Mouse (Mus musculus) myocyte (in vitro differentiated cells): Measurements from ENCODE around the gene Stk32c. TPM values are rescaled to one million over a fixed set of nuclear protein-coding genes. Genes with fewer than 3 reads are reported as not detected.
A peak's percentile ranks its signal among the peaks of the same experiment; 100 is the strongest.

Experiments used
- H3K27me3 ChIP-seq: one replicate; pipeline ENCODE4 v1.6.1; 2011; ENCODE audit not compliant: control insufficient read depth, insufficient read depth, insufficient read length
- H3K36me3 ChIP-seq: one replicate; pipeline ENCODE4 v1.6.1; 2011; ENCODE audit not compliant: control insufficient read depth, insufficient read depth
- H3K4me2 ChIP-seq: one replicate; pipeline ENCODE4 v1.6.1; 2011; ENCODE audit warnings: low read depth, control low read depth
- H3K4me3 ChIP-seq: one replicate; pipeline ENCODE4 v1.5.1; 2011; ENCODE audit warnings: mild to moderate bottlenecking, control low read depth, moderate library complexity
- H3K79me2 ChIP-seq: one replicate; pipeline ENCODE4 v1.6.1; 2011; ENCODE audit not compliant: control insufficient read depth, insufficient read depth
- H3ac ChIP-seq: one replicate; pipeline ENCODE4 v1.6.1; 2011; ENCODE audit not compliant: control insufficient read depth, insufficient read length
- CEBPB ChIP-seq: IDR thresholded peaks from 2 replicates; pipeline ENCODE4 v1.6.1; 2011; ENCODE audit warnings: mild to moderate bottlenecking, moderate library complexity; ENCODE audit not compliant: poor library complexity, insufficient read depth, severe bottlenecking
- E2F4 ChIP-seq: IDR thresholded peaks from one replicate; pipeline ENCODE4 v1.6.1; 2011; ENCODE audit warnings: mild to moderate bottlenecking, control low read depth, moderate library complexity; ENCODE audit not compliant: insufficient read depth
- MAX ChIP-seq: IDR thresholded peaks from one replicate; pipeline ENCODE4 v1.6.1; 2011; ENCODE audit warnings: low read depth, mild to moderate bottlenecking, control low read depth
- MYOD1 ChIP-seq, 3 experiments: IDR thresholded peaks; one replicate each; pipeline ENCODE4 v1.6.1; 2011; ENCODE audit warnings: control low read depth in 2 of 3, low read depth in 2 of 3, mild to moderate bottlenecking in 2 of 3, moderate library complexity in 1 of 3; ENCODE audit not compliant: insufficient read length in 2 of 3, control insufficient read depth in 1 of 3
- MYOG ChIP-seq, 3 experiments: IDR thresholded peaks; one replicate each; pipeline ENCODE4 v1.6.1; 2011; ENCODE audit warnings: control low read depth in 2 of 3, low read depth in 2 of 3, mild to moderate bottlenecking in 2 of 3; ENCODE audit not compliant: insufficient read length in 2 of 3, control insufficient read depth in 1 of 3, insufficient read depth in 1 of 3
- POLR2A ChIP-seq: IDR thresholded peaks from one replicate; pipeline ENCODE4 v1.6.1; 2011; ENCODE audit warnings: low read depth, mild to moderate bottlenecking, control low read depth, moderate library complexity; ENCODE audit not compliant: insufficient read length
- POLR2AphosphoS2 ChIP-seq: IDR thresholded peaks from one replicate; pipeline ENCODE4 v1.6.1; 2011; ENCODE audit warnings: low read depth, control low read depth; ENCODE audit not compliant: insufficient read length
- REST ChIP-seq: IDR thresholded peaks from one replicate; pipeline ENCODE4 v1.6.1; 2011; ENCODE audit warnings: mild to moderate bottlenecking, control low read depth, moderate library complexity; ENCODE audit not compliant: insufficient read depth, insufficient read length
- SRF ChIP-seq: IDR thresholded peaks from one replicate; pipeline ENCODE4 v1.6.1; 2011; ENCODE audit warnings: low read depth; ENCODE audit not compliant: control insufficient read depth, insufficient read length
- TCF12 ChIP-seq: IDR thresholded peaks from one replicate; pipeline ENCODE4 v1.6.1; 2011; ENCODE audit warnings: mild to moderate bottlenecking, control low read depth; ENCODE audit not compliant: poor library complexity, insufficient read depth, severe bottlenecking
- TCF3 ChIP-seq: IDR thresholded peaks from one replicate; pipeline ENCODE4 v1.6.1; 2011; ENCODE audit warnings: low read depth, control low read depth; ENCODE audit not compliant: insufficient read length
- USF1 ChIP-seq: IDR thresholded peaks from one replicate; pipeline ENCODE4 v1.6.1; 2011; ENCODE audit warnings: low read depth, mild to moderate bottlenecking, control low read depth, moderate library complexity
- polyA plus RNA-seq: library from polyadenylated mRNA; unstranded; fragments of >200 nt; fragmentation: generic; extraction: Trizol; gene quantifications from one replicate; pipeline ENCODE4 v1.2.1, GENCODE M21; 2012; ENCODE audit warnings: missing spikeins

The Stk32c gene
- polyA plus RNA-seq, 1 experiment: 1.0 TPM

DNA sequence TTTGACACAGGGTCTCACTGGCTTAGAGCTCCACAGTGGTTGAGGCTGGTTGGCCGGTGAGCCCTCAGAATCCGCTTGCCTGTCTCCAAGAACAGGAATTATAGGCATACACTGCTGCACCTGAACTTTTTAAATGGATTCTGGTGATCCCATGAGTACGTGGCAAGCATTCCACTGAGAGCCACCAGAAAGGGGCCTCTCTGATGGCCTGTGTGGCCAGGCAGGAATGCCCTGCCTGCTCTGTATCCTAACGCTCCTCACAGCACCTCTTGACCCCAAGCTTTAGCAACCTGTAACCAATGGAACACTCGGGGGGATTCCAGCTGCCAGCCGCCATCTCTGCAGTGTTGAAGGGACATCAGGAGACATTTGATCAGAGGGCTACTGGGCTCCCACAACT, 1.3 kb downstream of the Stk32c start:
- peak overlapping the region; percentile 54 for H3K4me3 ChIP-seq
- H3ac ChIP-seq: no peak overlapping the region
- TF ChIP-seq TCF12: no peak
- TF ChIP-seq E2F4: no peak
- no peak for TF ChIP-seq USF1
- no peak for TF ChIP-seq POLR2A
- no peak for TF ChIP-seq POLR2AphosphoS2
- no peak for TF ChIP-seq SRF
- no peak for TF ChIP-seq MYOG (IDR thresholded peaks at IDR 0.05; ENCODE audit: control insufficient read depth in 1 of 3, insufficient read depth in 1 of 3, insufficient read length in 2 of 3, low read depth in 2 of 3)
- TF ChIP-seq CEBPB: no peak
- no peak for TF ChIP-seq REST
- TF ChIP-seq MYOD1 (IDR thresholded peaks at IDR 0.05; ENCODE audit: control insufficient read depth in 1 of 3, insufficient read length in 2 of 3, low read depth in 2 of 3): no peak
- no peak for TF ChIP-seq MAX
- TF ChIP-seq TCF3: no peak
- no peaks in the 10 kb centered on the region for H3K79me2 ChIP-seq
- no peaks in the 10 kb centered on the region for H3K27me3 ChIP-seq
- peak overlapping the region; percentile 78 for H3K4me2 ChIP-seq
- H3K36me3 ChIP-seq: no peaks in the 10 kb centered on the region

DNA sequence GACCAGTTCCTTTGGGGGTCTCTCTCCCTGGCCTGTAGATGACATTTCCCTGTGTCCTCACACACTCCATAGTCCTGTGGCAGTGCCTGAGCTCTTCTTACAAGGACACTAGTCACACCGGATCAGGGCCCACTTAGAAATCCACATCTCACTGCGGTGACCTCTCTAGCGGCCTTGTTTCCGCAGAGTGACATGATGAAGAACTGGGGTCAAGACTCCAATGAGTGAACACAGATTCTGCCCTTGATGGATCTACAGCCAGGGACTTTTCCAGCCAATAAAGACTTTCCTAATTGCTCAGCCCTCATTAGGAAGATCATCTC, 4.4 kb downstream of the Stk32c start:
- H3ac ChIP-seq: no peak overlapping the region
- no peak overlapping the region for H3K4me3 ChIP-seq
- TF ChIP-seq USF1: no peak
- H3K36me3 ChIP-seq: no peaks in the 10 kb centered on the region
- H3K27me3 ChIP-seq: no peaks in the 10 kb centered on the region
- no peak overlapping the region for H3K4me2 ChIP-seq
- H3K79me2 ChIP-seq: no peaks in the 10 kb centered on the region

DNA sequence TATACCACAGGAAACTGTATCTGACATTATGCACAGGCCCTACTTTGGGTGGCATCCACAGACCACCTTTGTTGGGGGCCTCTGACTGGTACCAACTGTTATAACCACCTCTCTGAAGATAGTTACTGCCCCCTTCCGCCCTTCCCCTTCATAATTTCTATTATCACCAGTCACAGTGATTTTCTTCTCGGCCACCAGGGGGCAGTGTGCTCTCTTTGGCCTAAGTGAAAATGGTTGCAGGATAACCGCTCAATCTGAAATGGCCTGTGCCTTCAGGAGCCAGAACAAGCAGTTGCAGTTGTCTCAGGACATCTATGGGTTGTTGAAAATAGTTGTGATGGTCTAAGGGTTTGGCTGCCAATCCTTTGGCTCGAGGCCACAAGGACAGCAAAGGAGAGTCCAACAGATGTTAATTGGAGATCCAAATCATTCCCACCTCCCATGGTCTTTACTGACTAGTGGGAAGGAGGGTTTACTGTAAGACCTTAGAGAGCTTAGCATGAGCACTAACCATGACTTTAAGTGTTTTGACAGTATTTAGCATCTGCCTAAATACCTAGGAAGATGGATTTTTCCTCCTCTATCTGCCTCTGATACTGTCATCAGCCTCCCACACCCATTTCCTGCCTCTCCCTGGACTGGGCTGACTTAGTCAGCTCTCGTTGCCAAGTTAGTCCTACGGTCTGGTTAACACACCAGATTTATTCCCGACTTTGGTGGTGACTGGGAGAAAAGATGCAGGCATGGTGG, 4.9 kb downstream of the Stk32c start:
- TF ChIP-seq TCF3 (no peak), MYOD1 (IDR thresholded peaks at IDR 0.05; ENCODE audit: control insufficient read depth in 1 of 3, insufficient read length in 2 of 3, low read depth in 2 of 3) (no peak), MYOG (IDR thresholded peaks at IDR 0.05; ENCODE audit: control insufficient read depth in 1 of 3, insufficient read depth in 1 of 3, insufficient read length in 2 of 3, low read depth in 2 of 3) (no peak), USF1 (no peak), POLR2A (no peak), POLR2AphosphoS2 (no peak), TCF12 (no peak), REST (no peak), MAX (no peak), E2F4 (no peak), SRF (no peak), CEBPB (no peak)
- no peak overlapping the region for H3K4me3 ChIP-seq
- H3K4me2 ChIP-seq: no peak overlapping the region
- no peaks in the 10 kb centered on the region for H3K36me3 ChIP-seq
- no peaks in the 10 kb centered on the region for H3K27me3 ChIP-seq
- H3ac ChIP-seq: no peak overlapping the region
- H3K79me2 ChIP-seq: no peaks in the 10 kb centered on the region

DNA sequence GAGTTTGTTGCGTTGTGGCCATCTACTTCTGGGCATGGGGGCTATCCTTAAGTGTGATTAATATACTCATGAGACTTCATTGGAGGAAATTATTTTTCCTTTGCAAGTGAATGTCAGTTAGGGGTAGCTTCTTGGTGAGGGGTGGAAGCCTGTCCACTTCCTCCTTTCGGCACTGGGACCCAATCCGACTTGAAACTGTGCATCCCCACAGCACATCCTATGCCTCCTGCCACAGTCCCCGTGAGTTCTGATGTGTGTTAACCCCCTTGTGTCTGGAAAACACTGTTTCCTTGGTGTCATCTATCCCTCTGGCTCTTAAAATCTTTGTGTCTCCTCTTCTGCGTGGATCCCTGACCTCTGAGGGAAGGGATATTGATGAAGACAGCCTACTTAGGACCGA, 11.9 kb downstream of the Stk32c start:
- no peak overlapping the region for H3ac ChIP-seq
- no peak overlapping the region for H3K4me3 ChIP-seq
- no peaks in the 10 kb centered on the region for H3K79me2 ChIP-seq
- no peaks in the 10 kb centered on the region for H3K27me3 ChIP-seq
- H3K36me3 ChIP-seq: no peaks in the 10 kb centered on the region
- no peak overlapping the region for H3K4me2 ChIP-seq
- no peak for TF ChIP-seq MYOD1 (IDR thresholded peaks at IDR 0.05; ENCODE audit: control insufficient read depth in 1 of 3, insufficient read length in 2 of 3, low read depth in 2 of 3)
- no peak for TF ChIP-seq MAX
- no peak for TF ChIP-seq MYOG (IDR thresholded peaks at IDR 0.05; ENCODE audit: control insufficient read depth in 1 of 3, insufficient read depth in 1 of 3, insufficient read length in 2 of 3, low read depth in 2 of 3)

DNA sequence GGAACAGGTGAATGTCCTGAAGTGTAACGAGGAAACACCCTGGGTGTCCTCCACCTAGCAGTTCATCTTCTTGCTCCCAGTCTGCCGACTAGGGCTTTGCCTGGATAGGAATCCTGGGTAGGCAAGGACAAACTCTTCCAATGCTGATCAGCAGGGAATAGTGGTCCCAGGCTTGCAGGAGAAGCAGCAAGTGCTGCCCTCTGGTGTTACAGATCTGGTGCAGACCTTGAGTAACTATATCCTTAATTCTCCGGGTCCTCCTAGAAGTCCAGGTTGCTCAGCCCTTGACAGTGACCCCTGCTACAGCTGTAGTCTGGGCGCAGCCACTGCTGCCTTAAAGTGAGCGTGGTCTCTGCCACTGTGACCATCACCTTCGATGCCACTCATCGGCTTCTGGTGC, 13.0 kb downstream of the Stk32c start:
- Histone ChIP-seq H3K4me3 (no peak overlapping the region), H3K79me2 (no peaks in the 10 kb centered on the region), H3ac (no peak overlapping the region), H3K4me2 (no peak overlapping the region), H3K27me3 (no peaks in the 10 kb centered on the region), H3K36me3 (no peaks in the 10 kb centered on the region)
- no peak for TF ChIP-seq MYOD1 (IDR thresholded peaks at IDR 0.05; ENCODE audit: control insufficient read depth in 1 of 3, insufficient read length in 2 of 3, low read depth in 2 of 3)

DNA sequence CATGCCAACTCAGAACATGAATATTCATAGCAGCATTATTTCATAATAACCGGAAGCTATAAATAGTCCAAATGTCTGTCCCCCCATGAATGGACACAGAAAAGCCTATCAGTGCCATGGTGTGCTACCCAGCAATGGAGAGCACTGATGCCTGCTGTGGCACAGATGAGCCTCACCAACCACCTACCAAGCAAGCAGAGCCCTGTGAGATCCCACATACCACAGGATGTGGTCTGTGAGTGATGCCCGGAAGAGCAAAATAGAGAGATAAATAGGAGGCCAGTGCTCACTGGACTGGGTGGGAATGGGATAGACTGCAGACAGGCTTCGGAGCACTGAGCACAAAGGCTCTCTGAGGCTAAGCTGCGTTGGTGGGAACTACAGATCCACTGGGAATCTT, 16.1 kb downstream of the Stk32c start:
- no peak overlapping the region for H3ac ChIP-seq
- no peaks in the 10 kb centered on the region for H3K27me3 ChIP-seq
- H3K36me3 ChIP-seq: no peaks in the 10 kb centered on the region
- no peaks in the 10 kb centered on the region for H3K79me2 ChIP-seq
- TF ChIP-seq MYOG (IDR thresholded peaks at IDR 0.05; ENCODE audit: control insufficient read depth in 1 of 3, insufficient read depth in 1 of 3, insufficient read length in 2 of 3, low read depth in 2 of 3) (no peak), POLR2A (no peak), USF1 (no peak), CEBPB (no peak), REST (no peak), POLR2AphosphoS2 (no peak), SRF (no peak), E2F4 (no peak), TCF12 (no peak), MAX (no peak), MYOD1 (IDR thresholded peaks at IDR 0.05; ENCODE audit: control insufficient read depth in 1 of 3, insufficient read length in 2 of 3, low read depth in 2 of 3) (no peak), TCF3 (no peak)
- no peak overlapping the region for H3K4me3 ChIP-seq
- H3K4me2 ChIP-seq: no peak overlapping the region
